Mouse (Mus musculus): ENCODE measurements around the gene Acad10. TPM values are rescaled to one million over a fixed set of nuclear protein-coding genes. Genes with fewer than 3 reads are reported as not detected.

Acad10 gene
- total RNA-seq, 2 experiments from 2014 or later: 25.4 to 27.5 TPM

Other genes starting within 250 kb of the Acad10 start
- 10 to 100 TPM; 12.0 to 14.9 TPM for gene Tmem116, start 208.6 kb downstream of the Acad10 start, total RNA-seq (2021)
- gene Erp29, start 208.0 kb downstream of the Acad10 start, total RNA-seq (2021): 10 to 100 TPM; 68.2 to 68.6 TPM
- gene Adam1b, start 157.1 kb downstream of the Acad10 start, total RNA-seq (2021): not detected
- 1 to 10 TPM; 1.3 to 2.0 TPM for gene Adam1a, start 115.0 kb downstream of the Acad10 start, total RNA-seq (2021)
- not detected for gene Gm42878, start 115.0 kb downstream of the Acad10 start, total RNA-seq (2021)
- 10 to 100 TPM; 81.6 to 84.8 TPM for gene Mapkapk5, start 114.6 kb downstream of the Acad10 start, total RNA-seq (2021)
- 100 to 1,000 TPM; 347 to 417 TPM for gene Aldh2, start 66.7 kb downstream of the Acad10 start, total RNA-seq (2021)
- gene Acad12, start 41.6 kb downstream of the Acad10 start, total RNA-seq (2021): 10 to 100 TPM; 89.0 to 93.2 TPM
- 10 to 100 TPM; 26.5 to 28.9 TPM for gene Brap, start within 50 bp of the Acad10 start, total RNA-seq (2021)
- gene Atxn2, start 50.8 kb upstream of the Acad10 start, total RNA-seq (2021): 100 to 1,000 TPM; 137 to 154 TPM
- 10 to 100 TPM; 21.3 to 21.6 TPM for gene Sh2b3, start 177.1 kb upstream of the Acad10 start, total RNA-seq (2021)
- 1 to 10 TPM; 6.4 to 8.3 TPM for gene Pheta1, start 188.5 kb upstream of the Acad10 start, total RNA-seq (2021)

Measured in heart, adult 18-20 months (tissue).